ENCODE assay signal across 9 mouse cellular contexts in the genomic region with DNA sequence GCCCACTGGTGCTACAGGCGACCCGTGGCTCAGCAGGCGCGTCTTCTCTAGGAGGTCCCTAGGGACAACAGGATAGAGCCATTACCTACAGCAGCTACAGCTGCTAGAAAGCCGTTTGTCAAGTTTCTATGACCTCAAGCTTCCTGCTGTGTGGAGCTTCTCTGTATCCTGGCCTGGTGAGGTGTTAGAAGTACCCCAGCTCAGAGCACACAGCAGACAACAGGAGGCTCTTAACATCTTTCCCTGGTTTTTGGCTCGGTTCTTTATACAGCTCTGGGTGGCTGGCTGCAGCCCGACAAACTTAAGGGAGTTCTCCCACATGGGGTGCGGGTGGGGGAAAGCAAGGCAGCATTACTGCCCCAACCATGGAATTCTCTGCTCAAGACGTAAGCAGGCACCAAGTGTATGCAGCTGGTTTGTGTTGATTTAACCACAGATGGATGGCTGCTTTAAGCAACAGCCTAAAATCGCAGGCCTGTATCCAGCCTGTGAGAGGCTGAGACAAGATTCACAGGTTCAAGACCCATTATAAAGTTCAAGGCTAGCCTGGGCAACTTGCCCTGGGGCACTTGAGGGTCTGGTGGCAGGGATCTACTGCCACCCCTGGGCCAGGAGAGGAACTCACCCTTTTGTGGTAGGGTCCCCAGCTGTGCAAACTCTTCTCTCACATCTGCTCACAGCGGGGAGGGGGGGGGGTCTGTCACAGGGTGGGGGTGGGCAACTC. TPM values are rescaled to one million over a fixed set of nuclear protein-coding genes. Genes with fewer than 3 reads are reported as not detected.
DNase-seq lines count a peak whose midpoint lies in the region; ATAC-seq and TF ChIP-seq lines count a peak whose summit lies in the region.
"Had no signal": no experiment of that assay in that cellular context is flagged by ENCODE, and none has a peak within 500 bp of the region (broad histone marks: within the 10 kb centered on the region; RNA-seq: fewer than 3 reads in every experiment).

No protein-coding gene starts in this region.

- peaks cover 6% of the 10 kb centered on the region; the same call in 1 of the 2 replicates for H3K36me3 ChIP-seq in heart, embryonic 16.5 days (ENCODE audit: control insufficient read depth, insufficient read depth)
- H3K36me3 ChIP-seq in hindbrain, embryonic 13.5 days = peaks cover 41% of the 10 kb centered on the region
- H3K36me3 ChIP-seq in midbrain, embryonic 12.5 days = peaks cover 10% of the 10 kb centered on the region; the same call in 1 of the 2 replicates

- TF ChIP-seq POLR2A in cortical plate, adult 2 months (IDR thresholded peaks at IDR 0.05; ENCODE audit: extremely low read depth, insufficient read depth, low read length) = no peak

- no peaks in the 10 kb centered on the region for H3K27me3 ChIP-seq in heart, embryonic 16.5 days (ENCODE audit: control insufficient read depth, insufficient read depth, low read length)
- peaks cover 16% of the 10 kb centered on the region for H3K27me3 ChIP-seq in hindbrain, embryonic 13.5 days
- H3K27me3 ChIP-seq in midbrain, embryonic 12.5 days = peaks cover 32% of the 10 kb centered on the region

- H3K4me3 ChIP-seq in heart, embryonic 16.5 days (ENCODE audit: low read length) = peak overlapping the region; percentile 59
- peak overlapping the region; percentile 34; the same call in 1 of the 2 replicates for H3K4me3 ChIP-seq in cortical plate, adult 2 months (ENCODE audit: insufficient read depth, low read length)
- peak overlapping the region; percentile 44 for H3K4me3 ChIP-seq in hindbrain, embryonic 13.5 days
- H3K4me3 ChIP-seq in midbrain, embryonic 12.5 days = peak overlapping the region; percentile 49

- no peak for DNase-seq in heart, adult 8-10 months (ENCODE audit: low spot score)
- DNase-seq in right cerebral cortex, adult 18-20 months = no peak
- no peak for DNase-seq in layer of hippocampus, postnatal 10 days (ENCODE audit: low spot score in 2 of 2)
- DNase-seq in layer of hippocampus, adult 9-10 months (ENCODE audit: low spot score) = no peak

- H3K9ac ChIP-seq in heart, embryonic 16.5 days (ENCODE audit: low read length) = peak overlapping the region; percentile 75
- H3K9ac ChIP-seq in hindbrain, embryonic 13.5 days = peak overlapping the region; percentile 71
- H3K9ac ChIP-seq in midbrain, embryonic 12.5 days (replicated peaks) = peak overlapping the region; percentile 46

- ATAC-seq in heart, embryonic 16.5 days (replicated peaks; ENCODE audit: extremely low read depth, insufficient read depth, low FRiP score) = peak; percentile 20; the same call in 1 of the 2 replicates
- ATAC-seq in hindbrain, embryonic 13.5 days (ENCODE audit: low FRiP score) = peak; percentile 46
- ATAC-seq in midbrain, embryonic 12.5 days (ENCODE audit: low FRiP score, low read depth) = no peak

- H3K9me3 ChIP-seq in heart, embryonic 16.5 days (replicated peaks; ENCODE audit: control insufficient read depth, low read length) = no peaks in the 10 kb centered on the region
- H3K9me3 ChIP-seq in hindbrain, embryonic 13.5 days = no peaks in the 10 kb centered on the region
- no peaks in the 10 kb centered on the region for H3K9me3 ChIP-seq in midbrain, embryonic 12.5 days

- H3K4me1 ChIP-seq in heart, embryonic 16.5 days (ENCODE audit: control insufficient read depth, insufficient read depth, low read length) = no peaks in the 10 kb centered on the region
- no peaks in the 10 kb centered on the region for H3K4me1 ChIP-seq in cortical plate, adult 2 months (ENCODE audit: control insufficient read depth, insufficient read depth, low read length)
- peaks cover 14% of the 10 kb centered on the region for H3K4me1 ChIP-seq in hindbrain, embryonic 13.5 days (replicated peaks)
- H3K4me1 ChIP-seq in midbrain, embryonic 12.5 days = peaks cover 16% of the 10 kb centered on the region

- 49% methylated on average over 11 of the region's 11 CpGs for WGBS in heart, embryonic 16.5 days
- 24% methylated on average over 11 of the region's 11 CpGs for WGBS in hindbrain, embryonic 13.5 days
- WGBS in midbrain, embryonic 12.5 days = 41% methylated on average over 11 of the region's 11 CpGs

- peak overlapping the region; percentile 95 for H3K4me2 ChIP-seq in heart, embryonic 16.5 days (ENCODE audit: low read depth, low read length)
- peak overlapping the region; percentile 74 for H3K4me2 ChIP-seq in hindbrain, embryonic 13.5 days
- H3K4me2 ChIP-seq in midbrain, embryonic 12.5 days (replicated peaks) = peak overlapping the region; percentile 90

- TF ChIP-seq CTCF in cortical plate, adult 2 months (IDR thresholded peaks at IDR 0.05; ENCODE audit: extremely low read depth, insufficient read depth, low read length) = no peak

- H3K27ac ChIP-seq in heart, embryonic 16.5 days (ENCODE audit: low read length) = no peak overlapping the region
- no peak overlapping the region for H3K27ac ChIP-seq in cortical plate, adult 2 months (ENCODE audit: insufficient read depth, low read length)
- no peak overlapping the region for H3K27ac ChIP-seq in hindbrain, embryonic 13.5 days
- H3K27ac ChIP-seq in midbrain, embryonic 12.5 days (replicated peaks) = no peak overlapping the region

RNA-seq across cellular contexts. Expression of a gene that starts 19.5 kb away (rescaled TPM):
- 0.20 TPM in 1 of 2 replicates, not detected in the other for polyA plus RNA-seq in heart, embryonic 16.5 days (2015; fragmentation: Nextera tagmentation; extraction: Ambion mirVana)
- total RNA-seq in heart, adult 8-10 months (2022) = not detected
- polyA plus RNA-seq in cortical plate, adult 2 months (2012; rRNA removed) = not detected in 2 replicates
- not detected in 2 replicates for polyA plus RNA-seq in hindbrain, embryonic 13.5 days (2015; fragmentation: Nextera tagmentation; extraction: Ambion mirVana)
- not detected in 2 replicates for polyA plus RNA-seq in midbrain, embryonic 12.5 days (2016; fragmentation: Nextera tagmentation; extraction: Ambion mirVana)
- not detected for total RNA-seq in layer of hippocampus, postnatal 10 days (2021)
- total RNA-seq: left cerebral cortex, postnatal 14 days had no signal

RNA-seq across cellular contexts. Expression of a gene that starts 21.0 kb away (rescaled TPM):
- 0.29 and 1.1 TPM in 2 replicates for polyA plus RNA-seq in heart, embryonic 16.5 days (2015; fragmentation: Nextera tagmentation; extraction: Ambion mirVana)
- not detected for total RNA-seq in heart, adult 8-10 months (2022)
- polyA plus RNA-seq in cortical plate, adult 2 months (2012; rRNA removed) = 0.21 TPM in 2 replicates
- 5.1 and 6.5 TPM in 2 replicates for polyA plus RNA-seq in hindbrain, embryonic 13.5 days (2015; fragmentation: Nextera tagmentation; extraction: Ambion mirVana)
- 1.2 and 1.7 TPM in 2 replicates for polyA plus RNA-seq in midbrain, embryonic 12.5 days (2016; fragmentation: Nextera tagmentation; extraction: Ambion mirVana)
- 1 to 10 TPM; 2.4 to 2.9 TPM for total RNA-seq in layer of hippocampus, postnatal 10 days (2021)
